Mouse (Mus musculus) C2C12 (cell line): ENCODE results near the gene Ermap. TPM values are rescaled to one million over a fixed set of nuclear protein-coding genes. Genes with fewer than 3 reads are reported as not detected.
A peak's percentile ranks its signal among the peaks of the same experiment; 100 is the strongest.

Experiments used
- H3K27me3 ChIP-seq: one replicate; pipeline ENCODE4 v1.6.1; 2011; ENCODE audit not compliant: control insufficient read depth, insufficient read depth, insufficient read length
- H3K36me3 ChIP-seq: one replicate; pipeline ENCODE4 v1.6.1; 2011; ENCODE audit not compliant: control insufficient read depth, insufficient read depth
- H3K4me3 ChIP-seq: one replicate; pipeline ENCODE4 v1.5.1; 2011; ENCODE audit warnings: mild to moderate bottlenecking, control low read depth; ENCODE audit not compliant: poor library complexity, insufficient read depth, severe bottlenecking
- H3K79me2 ChIP-seq: one replicate; pipeline ENCODE4 v1.6.1; 2011; ENCODE audit not compliant: control insufficient read depth, insufficient read depth
- H3K79me3 ChIP-seq: one replicate; pipeline ENCODE4 v1.6.1; 2011; ENCODE audit warnings: low read depth, control low read depth
- H3ac ChIP-seq: one replicate; pipeline ENCODE3; 2011; ENCODE audit warnings: low read depth; ENCODE audit not compliant: control insufficient read depth, insufficient read length
- CEBPB ChIP-seq: IDR thresholded peaks from one replicate; pipeline ENCODE4 v1.6.1; 2011; ENCODE audit warnings: low read depth, mild to moderate bottlenecking, control low read depth, moderate library complexity
- CTCF ChIP-seq: IDR thresholded peaks from one replicate; pipeline ENCODE4 v1.5.1; 2011; ENCODE audit not compliant: control insufficient read depth, insufficient read depth, insufficient read length
- FOSL1 ChIP-seq: IDR thresholded peaks from one replicate; pipeline ENCODE4 v1.8.0; 2011; ENCODE audit warnings: mild to moderate bottlenecking, low read length; ENCODE audit not compliant: poor library complexity, insufficient read depth, severe bottlenecking
- MAX ChIP-seq: IDR thresholded peaks from one replicate; pipeline ENCODE4 v1.6.1; 2011; ENCODE audit warnings: mild to moderate bottlenecking, control low read depth
- MYOD1 ChIP-seq: IDR thresholded peaks from one replicate; pipeline ENCODE4 v1.6.1; 2011; ENCODE audit warnings: low read depth; ENCODE audit not compliant: control insufficient read depth, insufficient read length
- MYOG ChIP-seq: IDR thresholded peaks from one replicate; pipeline ENCODE4 v1.6.1; 2011; ENCODE audit not compliant: control insufficient read depth, insufficient read length; ENCODE audit errors: extremely low read depth
- USF1 ChIP-seq: IDR thresholded peaks from one replicate; pipeline ENCODE4 v1.6.1; 2011; ENCODE audit warnings: low read depth, mild to moderate bottlenecking, control low read depth, moderate library complexity
- polyA plus RNA-seq: library from polyadenylated mRNA; unstranded; fragments of >200 nt; fragmentation: generic; extraction: Trizol; gene quantifications from one replicate; pipeline ENCODE4 v1.2.1, GENCODE M21; 2012; ENCODE audit warnings: missing spikeins

Ermap gene
- polyA plus RNA-seq, 1 experiment, result 0.01 TPM

DNA sequence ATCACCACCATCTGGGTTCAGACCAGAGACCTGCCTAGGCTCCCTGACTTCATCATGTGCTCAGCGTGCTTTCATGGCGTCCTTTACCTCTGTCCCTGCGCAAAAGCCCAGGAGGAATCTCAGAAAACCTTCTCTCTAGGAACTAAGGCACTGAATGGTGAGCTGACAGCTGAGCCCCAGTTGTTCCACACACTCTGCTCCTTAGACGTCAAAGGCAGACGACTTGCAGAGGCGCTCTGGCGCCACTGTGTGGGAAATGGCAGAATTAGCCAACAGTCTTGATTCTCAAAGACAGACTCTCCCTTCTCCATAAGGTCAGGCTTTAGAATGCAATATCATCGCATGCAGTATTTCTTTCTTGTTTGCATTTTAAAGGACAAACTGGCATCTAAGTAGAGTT lies 14.9 kb upstream of the Ermap start:
- TF ChIP-seq CTCF (peak; percentile 71), FOSL1 (no peak)
- H3K27me3 ChIP-seq, result no peaks in the 10 kb centered on the region
- H3K4me3 ChIP-seq, result no peak overlapping the region

DNA sequence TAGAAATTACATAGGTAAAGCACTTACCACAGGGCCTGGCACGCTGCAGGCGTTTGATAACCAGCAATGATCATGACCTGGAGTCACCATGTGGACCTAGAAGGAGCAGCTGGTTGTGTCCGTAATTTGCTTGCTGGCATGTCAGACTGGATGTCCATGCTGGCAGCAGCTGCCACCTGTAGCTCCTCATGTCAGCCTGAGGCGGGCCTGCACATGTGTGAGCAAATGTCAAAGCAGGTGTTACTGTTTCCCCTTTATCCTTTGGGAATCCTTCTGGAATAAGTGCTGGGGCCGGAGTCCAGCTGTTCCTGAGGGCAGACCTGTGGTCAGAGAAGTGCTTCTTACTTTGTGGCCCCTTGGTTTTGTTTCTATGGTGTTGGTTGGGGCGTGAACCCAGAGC lies 8.3 kb upstream of the Ermap start:
- Histone ChIP-seq H3K36me3 (no peaks in the 10 kb centered on the region), H3K79me3 (no peaks in the 10 kb centered on the region), H3K79me2 (no peaks in the 10 kb centered on the region), H3ac (no peak overlapping the region), H3K4me3 (no peak overlapping the region), H3K27me3 (no peaks in the 10 kb centered on the region)
- TF ChIP-seq CTCF (no peak), MYOD1 (peak; percentile 16), MYOG (no peak)

More for the DNA sequence above, 14.9 kb upstream of the Ermap start:
- Histone ChIP-seq H3K36me3 (no peaks in the 10 kb centered on the region), H3K79me2 (no peaks in the 10 kb centered on the region), H3ac (no peak overlapping the region), H3K79me3 (no peaks in the 10 kb centered on the region)

DNA sequence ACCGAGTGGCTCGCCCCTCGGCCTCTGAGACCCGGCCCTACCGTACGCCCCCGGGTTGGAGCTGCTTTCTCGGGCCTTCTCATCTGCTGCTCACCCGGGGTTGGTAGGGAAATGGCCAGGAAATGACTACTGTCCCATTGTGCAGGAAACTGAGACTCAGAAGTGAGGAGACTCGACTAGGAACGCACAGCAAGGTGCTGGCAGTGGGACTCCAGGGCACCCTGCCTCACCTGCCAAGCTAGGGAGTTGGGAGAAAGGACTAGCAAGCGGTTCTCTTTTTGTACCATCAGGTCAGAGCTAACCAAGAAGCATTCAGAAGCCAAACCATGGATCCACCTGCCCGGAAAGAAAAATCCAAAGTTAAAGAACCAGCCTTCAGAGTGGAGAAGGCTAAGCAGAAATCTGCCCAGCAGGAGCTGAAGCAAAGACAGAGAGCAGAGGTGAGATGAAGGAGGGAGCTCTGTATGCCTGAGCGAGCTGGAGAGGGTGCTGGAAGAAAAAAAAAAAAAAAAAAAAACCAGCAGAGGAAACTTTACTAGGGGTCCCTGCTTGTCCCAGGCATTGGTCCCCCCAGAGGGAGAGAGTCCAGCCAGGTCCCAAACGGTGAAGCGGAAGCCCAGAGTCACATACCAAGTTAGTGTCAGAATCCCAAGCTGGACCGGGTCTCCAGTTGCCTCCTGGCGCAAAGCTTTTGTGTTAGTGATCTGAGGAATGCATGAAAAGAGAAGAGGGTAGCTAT lies 5.9 kb upstream of the Ermap start:
- no peak for TF ChIP-seq MYOD1
- peak overlapping the region; percentile 43 for H3K4me3 ChIP-seq
- H3K79me2 ChIP-seq, result no peaks in the 10 kb centered on the region
- no peaks in the 10 kb centered on the region for H3K79me3 ChIP-seq
- peak overlapping the region; percentile 82 for H3ac ChIP-seq
- H3K36me3 ChIP-seq, result no peaks in the 10 kb centered on the region
- H3K27me3 ChIP-seq, result no peaks in the 10 kb centered on the region

- Histone ChIP-seq H3K79me2 (no peaks in the 10 kb centered on the region), H3K4me3 (peak within 1 kb of the TSS; percentile 43), H3K79me3 (no peaks in the 10 kb centered on the region), H3K36me3 (no peaks in the 10 kb centered on the region), H3ac (peak within 1 kb of the TSS; percentile 82), H3K27me3 (no peaks in the 10 kb centered on the region)
- TF ChIP-seq FOSL1 (no peak), CTCF (no peak), USF1 (no peak), MYOG (no peak), MAX (no peak), MYOD1 (no peak), CEBPB (no peak)
These were observed 5.2 kb upstream of the Ermap start, which contains the start of gene Svbp for GRCm38 (mm10) chr4:119194909-119195581. Gene Svbp (plus strand): TSS chr4:119195306.

DNA sequence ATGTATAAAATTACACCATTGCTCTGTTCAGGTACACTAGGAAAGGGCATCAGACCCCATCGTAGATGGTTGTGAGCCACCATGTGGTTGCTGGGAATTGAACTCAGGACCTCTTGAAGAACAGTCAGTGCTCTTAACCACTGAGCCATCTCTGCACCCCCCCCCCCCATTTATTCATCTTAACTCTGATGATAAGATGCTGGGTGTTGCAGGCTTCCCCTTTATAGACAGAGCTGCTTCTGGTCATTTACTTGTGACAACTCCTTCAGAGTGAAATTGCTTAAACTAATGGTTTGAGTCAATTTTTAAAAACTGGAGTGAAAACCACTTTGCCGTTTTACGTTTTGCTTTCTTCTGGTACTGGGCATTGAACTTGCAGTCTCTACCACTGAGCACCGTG lies 2.9 kb upstream of the Ermap start:
- Histone ChIP-seq H3K27me3 (no peaks in the 10 kb centered on the region), H3K36me3 (no peaks in the 10 kb centered on the region), H3ac (no peak overlapping the region), H3K79me3 (no peaks in the 10 kb centered on the region), H3K4me3 (no peak overlapping the region), H3K79me2 (no peaks in the 10 kb centered on the region)
- TF ChIP-seq USF1, result no peak
- TF ChIP-seq CTCF, result no peak
- TF ChIP-seq MYOG, result no peak
- no peak for TF ChIP-seq MYOD1

DNA sequence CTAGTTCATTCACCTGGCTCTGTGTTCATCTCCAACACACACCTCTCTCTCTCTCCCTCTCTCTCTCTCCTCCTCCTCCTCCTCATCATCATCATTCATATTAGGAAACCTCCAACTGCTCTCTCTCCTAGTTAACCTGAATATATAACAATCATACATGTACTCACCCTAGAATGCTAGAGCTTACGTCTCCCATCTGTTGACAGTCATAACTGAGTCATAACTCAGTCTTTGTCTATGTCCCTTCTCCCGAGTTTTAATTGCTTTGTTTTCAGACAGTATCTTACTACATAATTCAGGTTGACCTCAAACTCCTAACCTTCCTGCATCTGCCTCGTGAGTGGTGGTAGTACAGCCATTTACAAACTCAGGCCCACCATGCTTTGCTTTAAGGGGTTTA lies 1.5 kb upstream of the Ermap start:
- no peak overlapping the region for H3ac ChIP-seq
- H3K4me3 ChIP-seq, result no peak overlapping the region
- no peaks in the 10 kb centered on the region for H3K79me3 ChIP-seq
- H3K79me2 ChIP-seq, result no peaks in the 10 kb centered on the region
- no peaks in the 10 kb centered on the region for H3K27me3 ChIP-seq
- TF ChIP-seq USF1 (no peak), CEBPB (no peak), CTCF (no peak), MYOD1 (no peak), MAX (no peak), FOSL1 (no peak), MYOG (no peak)
- no peaks in the 10 kb centered on the region for H3K36me3 ChIP-seq
